8 mouse cellular contexts compared by ENCODE assay signal in the genomic region with DNA sequence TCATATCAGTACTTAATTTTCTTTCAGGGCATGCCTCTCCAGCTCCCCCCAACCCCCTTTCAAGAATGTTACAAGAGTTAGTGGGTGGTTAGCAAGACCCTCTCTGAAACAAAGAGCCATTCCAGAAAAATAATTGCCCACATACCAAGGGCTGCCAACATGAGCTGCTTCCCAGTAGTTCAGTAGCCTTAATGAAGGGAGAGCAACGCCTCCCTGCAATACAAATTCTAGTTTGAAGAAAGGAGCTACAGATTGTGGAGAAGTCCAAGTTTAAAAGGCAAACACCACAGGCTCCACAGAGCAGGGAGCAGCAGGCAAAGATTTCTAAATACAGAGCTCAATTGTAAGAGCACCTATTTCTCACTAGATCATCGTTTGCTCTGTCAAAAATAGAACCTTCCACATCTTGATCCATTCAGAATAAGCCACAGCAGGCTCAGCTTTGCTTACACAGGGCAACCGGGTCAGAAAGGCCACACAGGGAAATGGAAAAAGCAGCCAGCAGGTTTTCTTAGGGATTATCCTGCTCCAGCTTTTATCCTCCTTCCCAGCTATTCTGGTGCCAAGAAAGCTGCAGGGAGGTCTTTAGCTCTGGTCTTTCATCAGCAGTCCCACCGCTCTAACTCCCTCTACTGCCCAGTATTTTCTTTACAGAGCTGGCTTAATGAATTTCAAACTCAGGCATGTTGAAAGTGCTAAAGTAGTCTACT. TPM values are rescaled to one million over a fixed set of nuclear protein-coding genes. Genes with fewer than 3 reads are reported as not detected.
DNase-seq lines count a peak whose midpoint lies in the region; ATAC-seq and TF ChIP-seq lines count a peak whose summit lies in the region.

No protein-coding gene starts in this region.

- ATAC-seq in kidney, postnatal 0 days (replicated peaks; ENCODE audit: low FRiP score, low read depth) = no peak
- peak; percentile 85 for ATAC-seq in midbrain, embryonic 13.5 days

- TF ChIP-seq POLR2A in cerebellum, adult 2 months (IDR thresholded peaks at IDR 0.05; ENCODE audit: borderline replicate concordance, insufficient read depth, low read length) = no peak

- H3K4me1 ChIP-seq in kidney, postnatal 0 days (replicated peaks; ENCODE audit: insufficient read depth, low read length) = peaks cover 3% of the 10 kb centered on the region; the same call in 1 of the 2 replicates
- H3K4me1 ChIP-seq in hindbrain, embryonic 10.5 days (replicated peaks) = peaks cover 26% of the 10 kb centered on the region
- peaks cover 16% of the 10 kb centered on the region for H3K4me1 ChIP-seq in midbrain, embryonic 13.5 days (replicated peaks)
- H3K4me1 ChIP-seq in cerebellum, adult 2 months (ENCODE audit: control insufficient read depth, insufficient read depth, low read length) = no peaks in the 10 kb centered on the region

- TF ChIP-seq CTCF in kidney, postnatal 0 days (IDR thresholded peaks at IDR 0.05; ENCODE audit: low read depth) = peak; percentile 78
- TF ChIP-seq CTCF in cerebellum, adult 2 months (IDR thresholded peaks at IDR 0.05; ENCODE audit: borderline replicate concordance, insufficient read depth, low read depth, low read length) = no peak

- no peaks in the 10 kb centered on the region for H3K9me3 ChIP-seq in kidney, postnatal 0 days (replicated peaks; ENCODE audit: low read length)
- no peaks in the 10 kb centered on the region for H3K9me3 ChIP-seq in hindbrain, embryonic 10.5 days
- no peaks in the 10 kb centered on the region for H3K9me3 ChIP-seq in midbrain, embryonic 13.5 days

- no peak overlapping the region for H3K4me3 ChIP-seq in kidney, postnatal 0 days (replicated peaks; ENCODE audit: low read depth, low read length)
- H3K4me3 ChIP-seq in hindbrain, embryonic 10.5 days = no peak overlapping the region
- H3K4me3 ChIP-seq in midbrain, embryonic 13.5 days (replicated peaks) = no peak overlapping the region
- H3K4me3 ChIP-seq in cerebellum, adult 2 months (replicated peaks; ENCODE audit: insufficient read depth, low read depth, low read length) = no peak overlapping the region

- 26% methylated on average over 4 of the region's 4 CpGs for WGBS in kidney, postnatal 0 days
- 16% methylated on average over 4 of the region's 4 CpGs for WGBS in hindbrain, embryonic 10.5 days
- under 1% methylated on average over 4 of the region's 4 CpGs for WGBS in midbrain, embryonic 13.5 days
- 4% methylated on average over 4 of the region's 4 CpGs for WGBS in cerebellum, adult 2 months

- 0 out of 2 replicates have a peak, but pooled peaks cover under 1% of the 10 kb centered on the region for H3K36me3 ChIP-seq in kidney, postnatal 0 days (ENCODE audit: insufficient read depth, low read length)
- peaks cover 30% of the 10 kb centered on the region for H3K36me3 ChIP-seq in hindbrain, embryonic 10.5 days
- H3K36me3 ChIP-seq in midbrain, embryonic 13.5 days = peaks cover 6% of the 10 kb centered on the region

- no peaks in the 10 kb centered on the region for H3K27me3 ChIP-seq in kidney, postnatal 0 days (ENCODE audit: insufficient read depth, low read length)
- no peaks in the 10 kb centered on the region for H3K27me3 ChIP-seq in hindbrain, embryonic 10.5 days (ENCODE audit: insufficient read depth, poor library complexity, severe bottlenecking)
- H3K27me3 ChIP-seq in midbrain, embryonic 13.5 days = no peaks in the 10 kb centered on the region
- H3K27me3 ChIP-seq in cerebellum, adult 2 months (ENCODE audit: control insufficient read depth, insufficient read depth, low read length) = no peaks in the 10 kb centered on the region

- no peak overlapping the region for H3K4me2 ChIP-seq in kidney, postnatal 0 days (ENCODE audit: low read length)
- H3K4me2 ChIP-seq in midbrain, embryonic 13.5 days (replicated peaks) = no peak overlapping the region

- H3K27ac ChIP-seq in kidney, postnatal 0 days = no peak overlapping the region
- peak overlapping the region; percentile 71; the same call in 1 of the 2 replicates for H3K27ac ChIP-seq in hindbrain, embryonic 10.5 days
- peak overlapping the region; percentile 78 for H3K27ac ChIP-seq in midbrain, embryonic 13.5 days
- H3K27ac ChIP-seq in cerebellum, adult 2 months (ENCODE audit: insufficient read depth, low read length) = no peak overlapping the region

- H3K9ac ChIP-seq in kidney, postnatal 0 days (ENCODE audit: low read depth, low read length) = no peak overlapping the region
- peak overlapping the region; percentile 34 for H3K9ac ChIP-seq in midbrain, embryonic 13.5 days (replicated peaks)

- peak; percentile 91 for DNase-seq in kidney, postnatal 0 days (ENCODE audit: low spot score)
- DNase-seq in kidney, adult 18-20 months = no peak
- DNase-seq in embryo, embryonic 10 days (ENCODE audit: low spot score) = peak; percentile 70
- DNase-seq in hindbrain, embryonic 10.5 days (ENCODE audit: low spot score) = peak; percentile 43
- no peak for DNase-seq in ovary, postnatal 36 days (ENCODE audit: low spot score)
- DNase-seq in cerebellum, adult 2 months = no peak
- DNase-seq in urinary bladder, adult 18-20 months (ENCODE audit: low spot score in 2 of 2) = no peak

RNA-seq across cellular contexts. Expression of gene Snrpe, which starts 13.6 kb away (rescaled TPM):
- polyA plus RNA-seq in kidney, postnatal 0 days (2015; fragmentation: Nextera tagmentation; extraction: Ambion mirVana) = 591 and 663 TPM in 2 replicates
- 842 and 897 TPM in 2 replicates for polyA plus RNA-seq in hindbrain, embryonic 10.5 days (2016; fragmentation: Nextera tagmentation; extraction: Ambion mirVana)
- polyA plus RNA-seq in midbrain, embryonic 13.5 days (2015; fragmentation: Nextera tagmentation; extraction: Ambion mirVana) = 700 and 723 TPM in 2 replicates
- polyA plus RNA-seq in cerebellum, adult 2 months (2012; rRNA removed) = 102 and 110 TPM in 2 replicates

Comparison
In these comparisons a context has a peak if more than half of its experiments do, and no peak if none do; other contexts are left out.
1. DNase-seq: peak in kidney, postnatal 0 days (single experiment), embryo, embryonic 10 days (single experiment) and hindbrain, embryonic 10.5 days (single experiment); none in kidney, adult 18-20 months (single experiment), ovary, postnatal 36 days (single experiment), cerebellum, adult 2 months (0 of 2) and urinary bladder, adult 18-20 months (0 of 2).
2. H3K27ac ChIP-seq: peak in hindbrain, embryonic 10.5 days (single experiment) and midbrain, embryonic 13.5 days (single experiment); none in kidney, postnatal 0 days (single experiment) and cerebellum, adult 2 months (single experiment).